Mouse (Mus musculus) hindbrain, embryonic 11.5 days (tissue): Measurements from ENCODE around the gene Ly6g5b. TPM values are rescaled to one million over a fixed set of nuclear protein-coding genes. Genes with fewer than 3 reads are reported as not detected.
"Not testable (repeated sequence)": the region's sequence is repeated elsewhere in the genome, so short reads cannot be mapped to it uniquely, and the experiment has no call there.

Source experiments
- ATAC-seq: fragments of 200-750 bp; cut with Nextera tagmentation; 2 replicates; pipeline ENCODE4 v1.8.0; 2017; ENCODE audit warnings: mild to moderate bottlenecking, moderate TSS enrichment, moderate library complexity; ENCODE audit not compliant: low FRiP score
- DNase-seq: peaks from one replicate; pipeline ENCODE4 v3.0.0-alpha.2; 2015; ENCODE audit warnings: low spot score
- H3K27ac ChIP-seq: fragments of 300-500 bp; sonication (generic); 2 replicates; pipeline ENCODE4 v1.5.1; 2014; ENCODE audit warnings: mild to moderate bottlenecking, low read depth, low read length
- H3K27me3 ChIP-seq: fragments of 300-500 bp; sonication (generic); 2 replicates; pipeline ENCODE4 v1.6.1; 2014; ENCODE audit warnings: mild to moderate bottlenecking, low read length, moderate library complexity, mixed read lengths; ENCODE audit not compliant: control insufficient read depth, insufficient read depth
- H3K36me3 ChIP-seq: fragments of 300-500 bp; sonication (generic); 2 replicates; pipeline ENCODE4 v1.6.1; 2014; ENCODE audit warnings: mild to moderate bottlenecking, low read length, moderate library complexity, mixed read lengths; ENCODE audit not compliant: control insufficient read depth, insufficient read depth
- H3K4me1 ChIP-seq: fragments of 300-500 bp; sonication (generic); replicated peaks from 2 replicates; pipeline ENCODE4 v1.6.1; 2014; ENCODE audit warnings: low read length, mixed read lengths; ENCODE audit not compliant: control insufficient read depth, insufficient read depth
- H3K4me2 ChIP-seq: fragments of 300-500 bp; sonication (generic); replicated peaks from 2 replicates; pipeline ENCODE4 v1.6.1; 2014; ENCODE audit warnings: mild to moderate bottlenecking, low read depth, low read length
- H3K4me3 ChIP-seq: fragments of 300-500 bp; sonication (generic); 2 replicates; pipeline ENCODE4 v1.5.1; 2014; ENCODE audit warnings: low read depth, low read length
- H3K9ac ChIP-seq: fragments of 300-500 bp; sonication (generic); 2 replicates; pipeline ENCODE4 v1.6.1; 2014; ENCODE audit warnings: low read depth, low read length
- H3K9me3 ChIP-seq: fragments of 300-500 bp; sonication (generic); 2 replicates; pipeline ENCODE4 v1.6.1; 2016; ENCODE audit warnings: low read length; ENCODE audit not compliant: control insufficient read depth
- WGBS: fragments of 180-500 bp; shearing (Covaris S2); extraction: QIAGEN DNeasy Blood & Tissue Kit; methylation state at CpG from one replicate; pipeline ENCODE4 v1.1.7; 2014; 5-methylcytosine and 5-hydroxymethylcytosine counted together
- polyA plus RNA-seq: library from polyadenylated mRNA; unstranded; fragments of >200 nt; fragmentation: Nextera tagmentation; extraction: Ambion mirVana; gene quantifications from 2 replicates; pipeline ENCODE4 v1.2.1, GENCODE M21; 2014

Ly6g5b gene
- polyA plus RNA-seq, 1 experiment from 2014 or later, result 0.96 TPM

- not testable (repeated sequence) for H3K27ac ChIP-seq, H3K9me3 ChIP-seq, H3K27me3 ChIP-seq, H3K36me3 ChIP-seq, H3K4me2 ChIP-seq, H3K4me3 ChIP-seq, DNase-seq, H3K9ac ChIP-seq, H3K4me1 ChIP-seq, ATAC-seq
- 89% methylated on average over 12 of the region's 12 CpGs for WGBS
These were observed 9.2 kb upstream of the Ly6g5b start for GRCm38 (mm10) chr17:35124261-35124896.

- not testable (repeated sequence) for H3K4me1 ChIP-seq, H3K36me3 ChIP-seq, H3K27me3 ChIP-seq, H3K4me3 ChIP-seq, ATAC-seq, H3K9me3 ChIP-seq, H3K27ac ChIP-seq, H3K9ac ChIP-seq, DNase-seq, H3K4me2 ChIP-seq
- whole genome bisulfite sequencing, result 96% methylated on average over 9 of the region's 9 CpGs
These were observed 8.1 kb upstream of the Ly6g5b start for GRCm38 (mm10) chr17:35123287-35123686.

GRCm38 (mm10) chr17:35121871-35122303, 6.7 kb upstream of the Ly6g5b start, which contains the start of gene Csnk2b:
Gene Csnk2b (minus strand): TSS chr17:35122053.
- H3K4me1 ChIP-seq, result peaks cover 2% of the 10 kb centered on the region; the same call in 1 of the 2 replicates
- DNase-seq (peak; percentile 75), ATAC-seq (no peak)
- H3K36me3 ChIP-seq, result peaks cover 5% of the 10 kb centered on the region; the same call in 1 of the 2 replicates
- peak within 1 kb of the TSS; percentile 85 for H3K27ac ChIP-seq
- peak within 1 kb of the TSS; percentile 94 for H3K9ac ChIP-seq
- H3K4me2 ChIP-seq, result peak within 1 kb of the TSS; percentile 97
- WGBS, result under 1% methylated on average over 19 of the region's 19 CpGs
- H3K27me3 ChIP-seq, result no peaks in the 10 kb centered on the region
- peak within 1 kb of the TSS; percentile 97 for H3K4me3 ChIP-seq
- no peaks in the 10 kb centered on the region for H3K9me3 ChIP-seq

GRCm38 (mm10) chr17:35121143-35121799, 6.0 kb upstream of the Ly6g5b start, which contains the start of gene Gpank1:
Gene Gpank1 (plus strand): TSS chr17:35121455.
- DNase-seq (peak; percentile 98), ATAC-seq (peak; percentile 96)
- H3K4me3 ChIP-seq, result peak within 1 kb of the TSS; percentile 97
- WGBS, result under 1% methylated on average over 50 of the region's 50 CpGs
- peaks cover 8% of the 10 kb centered on the region; the same call in 1 of the 2 replicates for H3K36me3 ChIP-seq
- H3K27me3 ChIP-seq, result no peaks in the 10 kb centered on the region
- peak within 1 kb of the TSS; percentile 97 for H3K4me2 ChIP-seq
- peak within 1 kb of the TSS; percentile 85 for H3K27ac ChIP-seq
- H3K4me1 ChIP-seq, result no peaks in the 10 kb centered on the region; the same call in 1 of the 2 replicates
- H3K9me3 ChIP-seq, result no peaks in the 10 kb centered on the region
- H3K9ac ChIP-seq, result peak within 1 kb of the TSS; percentile 94

GRCm38 (mm10) chr17:35120745-35121142, 5.5 kb upstream of the Ly6g5b start:
- peaks cover 9% of the 10 kb centered on the region; the same call in 1 of the 2 replicates for H3K36me3 ChIP-seq
- no peak; the same call in 1 of the 2 replicates for ATAC-seq
- H3K4me3 ChIP-seq, result peak overlapping the region; percentile 97
- H3K4me2 ChIP-seq, result peak overlapping the region; percentile 97
- no peaks in the 10 kb centered on the region for H3K27me3 ChIP-seq
- H3K27ac ChIP-seq, result peak overlapping the region; percentile 54
- DNase-seq, result no peak
- no peaks in the 10 kb centered on the region; the same call in 1 of the 2 replicates for H3K4me1 ChIP-seq
- peak overlapping the region; percentile 94 for H3K9ac ChIP-seq
- under 1% methylated on average over 33 of the region's 33 CpGs for WGBS
- H3K9me3 ChIP-seq, result no peaks in the 10 kb centered on the region

GRCm38 (mm10) chr17:35111774-35112173, 3.5 kb downstream of the Ly6g5b start:
- WGBS, result 74% methylated on average over 9 of the region's 9 CpGs
- no peaks in the 10 kb centered on the region for H3K9me3 ChIP-seq
- ATAC-seq, result no peak

GRCm38 (mm10) chr17:35108097-35108496, 7.1 kb downstream of the Ly6g5b start, which contains the start of gene Ly6g5c:
Gene Ly6g5c (plus strand): TSS chr17:35108279.
- H3K4me2 ChIP-seq, result no peak within 1 kb of the TSS
- H3K4me1 ChIP-seq, result no peaks in the 10 kb centered on the region
- H3K36me3 ChIP-seq, result no peaks in the 10 kb centered on the region
- H3K4me3 ChIP-seq, result no peak within 1 kb of the TSS
- H3K9me3 ChIP-seq, result no peaks in the 10 kb centered on the region
- ATAC-seq (no peak), DNase-seq (no peak)
- H3K9ac ChIP-seq, result no peak within 1 kb of the TSS
- H3K27ac ChIP-seq, result no peak within 1 kb of the TSS
- H3K27me3 ChIP-seq, result no peaks in the 10 kb centered on the region
- 89% methylated on average over 6 of the region's 6 CpGs for WGBS

More at GRCm38 (mm10) chr17:35111774-35112173, 3.5 kb downstream of the Ly6g5b start:
- Histone ChIP-seq H3K9ac (no peak overlapping the region), H3K4me2 (no peak overlapping the region), H3K4me1 (no peaks in the 10 kb centered on the region), H3K27ac (no peak overlapping the region), H3K27me3 (no peaks in the 10 kb centered on the region), H3K36me3 (peaks cover 6% of the 10 kb centered on the region; the same call in 1 of the 2 replicates), H3K4me3 (no peak overlapping the region)
- DNase-seq, result no peak

- H3K4me3 ChIP-seq, result peak overlapping the region; percentile 12; the same call in 1 of the 2 replicates
- DNase-seq (no peak), ATAC-seq (no peak; the same call in 1 of the 2 replicates)
- H3K9ac ChIP-seq, result peak overlapping the region; percentile 60; the same call in 1 of the 2 replicates
- WGBS, result 58% methylated on average over 3 of the region's 3 CpGs
- H3K27ac ChIP-seq, result no peak overlapping the region
- peaks cover 2% of the 10 kb centered on the region; the same call in 1 of the 2 replicates for H3K36me3 ChIP-seq
- H3K4me1 ChIP-seq, result no peaks in the 10 kb centered on the region
- H3K27me3 ChIP-seq, result no peaks in the 10 kb centered on the region
- no peak overlapping the region for H3K4me2 ChIP-seq
- no peaks in the 10 kb centered on the region for H3K9me3 ChIP-seq
These were observed 8.7 kb downstream of the Ly6g5b start for GRCm38 (mm10) chr17:35106522-35106921.
